Comparison of ENCODE assay signal across 12 mouse cellular contexts in the genomic region with DNA sequence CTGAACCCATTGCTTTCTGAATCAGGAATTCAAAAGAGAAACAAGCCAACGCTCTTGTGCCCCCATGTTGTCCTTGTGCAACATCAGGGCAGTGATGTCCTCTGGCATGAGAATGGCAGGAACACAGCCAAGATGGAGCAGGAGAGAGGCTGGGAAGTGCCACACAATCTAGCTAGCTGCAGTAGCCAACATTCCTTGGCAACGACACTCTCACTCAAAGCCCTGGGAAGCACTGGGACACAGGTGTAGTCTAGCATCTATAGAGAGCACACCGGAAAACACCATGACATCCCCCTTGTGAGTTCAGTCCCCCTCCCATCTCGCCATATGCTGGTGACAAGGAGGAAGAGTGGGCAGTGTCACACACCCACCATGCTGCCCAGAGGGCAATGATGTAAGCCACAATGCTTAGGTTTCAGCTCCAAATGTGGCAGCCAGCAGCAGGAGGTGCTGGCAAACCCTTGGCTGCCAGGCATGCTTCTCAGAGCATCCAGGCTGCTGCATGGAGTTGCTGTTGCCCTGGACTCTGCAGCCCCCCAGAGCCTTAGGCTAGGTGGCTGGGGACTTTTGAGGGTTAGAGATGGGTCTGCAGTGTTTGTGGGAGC.
DNase-seq lines count a peak whose midpoint lies in the region; ATAC-seq and TF ChIP-seq lines count a peak whose summit lies in the region.
"Had no signal": no experiment of that assay in that cellular context is flagged by ENCODE, and none has a peak within 500 bp of the region (broad histone marks: within the 10 kb centered on the region; RNA-seq: fewer than 3 reads in every experiment).

No protein-coding gene starts in this region.

- no peaks in the 10 kb centered on the region for H3K79me2 ChIP-seq in liver, adult 2 months (ENCODE audit: control insufficient read depth, insufficient read depth, low read length)

- H3K4me1 ChIP-seq in liver, adult 2 months (ENCODE audit: control insufficient read depth, insufficient read depth, low read length), result peaks cover 11% of the 10 kb centered on the region
- no peaks in the 10 kb centered on the region for H3K4me1 ChIP-seq in liver, embryonic 12.5 days

- H3K27me3 ChIP-seq in liver, adult 2 months (ENCODE audit: control insufficient read depth, insufficient read depth, low read length), result no peaks in the 10 kb centered on the region
- no peaks in the 10 kb centered on the region for H3K27me3 ChIP-seq in liver, embryonic 12.5 days (replicated peaks)
- H3K27me3 ChIP-seq: midbrain, embryonic 13.5 days had no signal

- 40% methylated on average over 4 of the region's 4 CpGs for WGBS in liver, adult 2 months
- WGBS in liver, embryonic 12.5 days (ENCODE audit: insufficient replicate concordance), result 71% methylated on average over 4 of the region's 4 CpGs

- peak; percentile 15 to 30 for DNase-seq in cerebellum, postnatal 25 days
- DNase-seq in cerebellum, adult 11 months, result no peak
- peak; percentile 98 for DNase-seq in liver, adult 2 months (ENCODE audit: extremely low read depth, low read depth, low spot score)
- peak; percentile 65 for DNase-seq in gastrocnemius, postnatal 10 days
- DNase-seq in skeletal muscle tissue, adult 2 months (ENCODE audit: low read depth, low spot score), result peak; percentile 78
- DNase-seq in right cerebral cortex, postnatal 14 days, result no peak
- DNase-seq in spleen, postnatal 10 days (ENCODE audit: low spot score in 2 of 2), result no peak
- DNase-seq: embryo, embryonic 11 days; spleen, adult 18-20 months; thymus, postnatal 14 days had no signal

- TF ChIP-seq POLR2A in liver, adult 2 months (IDR thresholded peaks at IDR 0.05; ENCODE audit: extremely low read depth, insufficient read depth, low read length), result no peak

- no peaks in the 10 kb centered on the region for H3K36me3 ChIP-seq in liver, adult 2 months (ENCODE audit: control insufficient read depth, insufficient read depth, low read length)
- no peaks in the 10 kb centered on the region for H3K36me3 ChIP-seq in liver, embryonic 12.5 days
- H3K36me3 ChIP-seq: midbrain, embryonic 13.5 days had no signal

- ATAC-seq in liver, embryonic 12.5 days, result no peak
- ATAC-seq: midbrain, embryonic 13.5 days had no signal

- no peak for TF ChIP-seq CTCF in liver, adult 2 months (IDR thresholded peaks at IDR 0.05; ENCODE audit: low read depth, low read length)

- no peak overlapping the region for H3K27ac ChIP-seq in liver, adult 2 months (replicated peaks; ENCODE audit: insufficient read depth, low read depth, low read length)
- no peak overlapping the region for H3K27ac ChIP-seq in liver, embryonic 12.5 days
- H3K27ac ChIP-seq: midbrain, embryonic 13.5 days had no signal

- H3K9me3 ChIP-seq in liver, embryonic 12.5 days (replicated peaks), result no peaks in the 10 kb centered on the region
- H3K9me3 ChIP-seq: midbrain, embryonic 13.5 days had no signal

- no peak overlapping the region for H3K9ac ChIP-seq in liver, adult 2 months (ENCODE audit: low read depth, low read length)
- H3K9ac ChIP-seq in liver, embryonic 12.5 days, result no peak overlapping the region
- H3K9ac ChIP-seq: midbrain, embryonic 13.5 days had no signal

- no peak overlapping the region for H3K4me2 ChIP-seq in liver, embryonic 12.5 days
- H3K4me2 ChIP-seq: midbrain, embryonic 13.5 days had no signal

- H3K4me3 ChIP-seq in liver, adult 2 months (ENCODE audit: insufficient read depth, low read depth, low read length), result no peak overlapping the region
- H3K4me3 ChIP-seq in liver, embryonic 12.5 days, result no peak overlapping the region
- H3K4me3 ChIP-seq: midbrain, embryonic 13.5 days had no signal

Comparison
In these comparisons a context has a peak if more than half of its experiments do, and no peak if none do; other contexts are left out.
1. DNase-seq: peak in cerebellum, postnatal 25 days (2 of 2), liver, adult 2 months (single experiment), gastrocnemius, postnatal 10 days (single experiment) and skeletal muscle tissue, adult 2 months (single experiment); none in cerebellum, adult 11 months (single experiment), right cerebral cortex, postnatal 14 days (single experiment) and spleen, postnatal 10 days (0 of 2).